8 mouse cellular contexts compared by ENCODE assay signal in genomic region chr4:125489901-125490590, GRCm38 (mm10). TPM values are rescaled to one million over a fixed set of nuclear protein-coding genes. Genes with fewer than 3 reads are reported as not detected.
DNase-seq lines count a peak whose midpoint lies in the region; ATAC-seq lines count a peak whose summit lies in the region.

No protein-coding gene starts in this region.

- peak overlapping the region; percentile 36 for H3K4me2 ChIP-seq in lung, embryonic 16.5 days (ENCODE audit: low read depth, low read length)
- peak overlapping the region; percentile 73 for H3K4me2 ChIP-seq in hindbrain, embryonic 13.5 days
- 0 out of 2 replicates have a peak overlapping the region, but pooled peaks have one; percentile 8 for H3K4me2 ChIP-seq in liver, embryonic 13.5 days
- peak overlapping the region; percentile 59 for H3K4me2 ChIP-seq in stomach, embryonic 15.5 days

- H3K9me3 ChIP-seq in lung, embryonic 16.5 days (ENCODE audit: control insufficient read depth, low read length) = no peaks in the 10 kb centered on the region
- no peaks in the 10 kb centered on the region for H3K9me3 ChIP-seq in hindbrain, embryonic 13.5 days
- H3K9me3 ChIP-seq in liver, embryonic 13.5 days (replicated peaks) = no peaks in the 10 kb centered on the region
- H3K9me3 ChIP-seq in stomach, embryonic 15.5 days = no peaks in the 10 kb centered on the region

- H3K36me3 ChIP-seq in lung, embryonic 16.5 days (ENCODE audit: control insufficient read depth, insufficient read depth, low read length) = no peaks in the 10 kb centered on the region
- no peaks in the 10 kb centered on the region for H3K36me3 ChIP-seq in hindbrain, embryonic 13.5 days
- no peaks in the 10 kb centered on the region for H3K36me3 ChIP-seq in liver, embryonic 13.5 days
- no peaks in the 10 kb centered on the region for H3K36me3 ChIP-seq in stomach, embryonic 15.5 days

- no peak overlapping the region for H3K27ac ChIP-seq in lung, embryonic 16.5 days (ENCODE audit: low read length)
- H3K27ac ChIP-seq in hindbrain, embryonic 13.5 days = peak overlapping the region; percentile 94
- no peak overlapping the region for H3K27ac ChIP-seq in liver, embryonic 13.5 days
- H3K27ac ChIP-seq in stomach, embryonic 15.5 days = no peak overlapping the region

- H3K4me1 ChIP-seq in lung, embryonic 16.5 days (replicated peaks; ENCODE audit: control insufficient read depth, insufficient read depth, low read length) = no peaks in the 10 kb centered on the region
- H3K4me1 ChIP-seq in hindbrain, embryonic 13.5 days (replicated peaks) = peaks cover 100% of the 10 kb centered on the region
- H3K4me1 ChIP-seq in liver, embryonic 13.5 days (replicated peaks) = no peaks in the 10 kb centered on the region
- peaks cover 14% of the 10 kb centered on the region for H3K4me1 ChIP-seq in stomach, embryonic 15.5 days

- H3K9ac ChIP-seq in lung, embryonic 16.5 days (ENCODE audit: low read length) = no peak overlapping the region
- H3K9ac ChIP-seq in hindbrain, embryonic 13.5 days = peak overlapping the region; percentile 88
- H3K9ac ChIP-seq in liver, embryonic 13.5 days = no peak overlapping the region
- H3K9ac ChIP-seq in stomach, embryonic 15.5 days = no peak overlapping the region

- under 1% methylated on average over 64 of the region's 81 CpGs for WGBS in lung, embryonic 16.5 days
- under 1% methylated on average over 81 of the region's 81 CpGs for WGBS in hindbrain, embryonic 13.5 days
- WGBS in liver, embryonic 13.5 days (ENCODE audit: insufficient replicate concordance) = 3% methylated on average over 65 of the region's 81 CpGs
- under 1% methylated on average over 73 of the region's 81 CpGs for WGBS in stomach, embryonic 15.5 days

- peaks cover 98% of the 10 kb centered on the region for H3K27me3 ChIP-seq in lung, embryonic 16.5 days (ENCODE audit: control insufficient read depth, insufficient read depth, low read depth, low read length)
- H3K27me3 ChIP-seq in hindbrain, embryonic 13.5 days = peaks cover 97% of the 10 kb centered on the region
- peaks cover 100% of the 10 kb centered on the region for H3K27me3 ChIP-seq in liver, embryonic 13.5 days
- H3K27me3 ChIP-seq in stomach, embryonic 15.5 days (replicated peaks) = peaks cover 99% of the 10 kb centered on the region

- H3K4me3 ChIP-seq in lung, embryonic 16.5 days (ENCODE audit: low read length) = peak overlapping the region; percentile 13
- H3K4me3 ChIP-seq in hindbrain, embryonic 13.5 days = peak overlapping the region; percentile 62
- H3K4me3 ChIP-seq in liver, embryonic 13.5 days (replicated peaks) = no peak overlapping the region
- H3K4me3 ChIP-seq in stomach, embryonic 15.5 days (replicated peaks) = peak overlapping the region; percentile 36

- peak; percentile 47; the same call in 1 of the 2 replicates for ATAC-seq in lung, embryonic 16.5 days (ENCODE audit: low read depth)
- ATAC-seq in hindbrain, embryonic 13.5 days (ENCODE audit: low FRiP score) = peak; percentile 43
- no peak for ATAC-seq in liver, embryonic 13.5 days (ENCODE audit: low read depth)
- ATAC-seq in stomach, embryonic 15.5 days (ENCODE audit: insufficient read depth, low FRiP score, low read depth) = peak; percentile 71; the same call in 1 of the 2 replicates

- DNase-seq in cerebellum, postnatal 14 days = peak; percentile 51 to 64
- no peak for DNase-seq in cerebellum, adult 9-11 months
- no peak for DNase-seq in lung, postnatal 4 days
- no peak for DNase-seq in liver, embryonic 13.5 days
- DNase-seq in adipocyte (ENCODE audit: low spot score) = no peak

RNA-seq across cellular contexts. Expression of gene Grik3, which starts 0.5 kb away (rescaled TPM):
- 0.03 TPM in 1 of 2 replicates, not detected in the other for polyA plus RNA-seq in lung, embryonic 16.5 days (2015; fragmentation: Nextera tagmentation; extraction: Ambion mirVana)
- 3.9 and 4.1 TPM in 2 replicates for polyA plus RNA-seq in hindbrain, embryonic 13.5 days (2015; fragmentation: Nextera tagmentation; extraction: Ambion mirVana)
- polyA plus RNA-seq in liver, embryonic 13.5 days (2015; fragmentation: Nextera tagmentation; extraction: Ambion mirVana) = 0.01 TPM in 1 of 2 replicates, not detected in the other
- 0.51 and 0.55 TPM in 2 replicates for polyA plus RNA-seq in stomach, embryonic 15.5 days (2015; fragmentation: Nextera tagmentation; extraction: Ambion mirVana)

Comparison
In these comparisons a context has a peak if more than half of its experiments do, and no peak if none do; other contexts are left out.
1. DNase-seq: peak in cerebellum, postnatal 14 days (2 of 2); none in cerebellum, adult 9-11 months (single experiment), lung, postnatal 4 days (0 of 2), liver, embryonic 13.5 days (single experiment) and adipocyte (single experiment).
2. H3K4me2 ChIP-seq: peak in every context shown above with its lines; median percentile 73 in hindbrain, embryonic 13.5 days; 59 in stomach, embryonic 15.5 days; 36 in lung, embryonic 16.5 days; 8 in liver, embryonic 13.5 days.